Mouse (Mus musculus) thymus, postnatal 36 days (tissue): ENCODE measurements around the gene Nlrp6.
"Not testable (repeated sequence)": the region's sequence is repeated elsewhere in the genome, so short reads cannot be mapped to it uniquely, and the experiment has no call there.

Source experiments
- DNase-seq, 2 experiments: peaks; one replicate each; pipeline ENCODE4 v3.0.0; 2022; ENCODE audit warnings: mixed read lengths in 2 of 2

The Nlrp6 gene

GRCm38 (mm10) chr7:140920418-140921029 is at the start of gene Nlrp6:
Gene Nlrp6 (plus strand): TSS chr7:140920902.
- DNase-seq, result no peak

GRCm38 (mm10) chr7:140874224-140874623 is 46.5 kb upstream of the Nlrp6 start:
- no peak for DNase-seq

GRCm38 (mm10) chr7:140877364-140877763 is 43.3 kb upstream of the Nlrp6 start:
- DNase-seq, result no peak

GRCm38 (mm10) chr7:140879355-140879754 is 41.3 kb upstream of the Nlrp6 start:
- no peak for DNase-seq

- no peak for DNase-seq
These were observed 40.3 kb upstream of the Nlrp6 start for GRCm38 (mm10) chr7:140880419-140880818.

- no peak for DNase-seq
These were observed 39.7 kb upstream of the Nlrp6 start for GRCm38 (mm10) chr7:140880865-140881515.

GRCm38 (mm10) chr7:140881696-140882468 is 38.8 kb upstream of the Nlrp6 start, which contains the start of the genes Psmd13 and Sirt3:
Gene Psmd13 (plus strand): TSS chr7:140881968.
Gene Sirt3 (minus strand): TSS chr7:140882309.
- DNase-seq, result peak; percentile 91 to 93

GRCm38 (mm10) chr7:140882469-140882803 is 38.3 kb upstream of the Nlrp6 start:
- DNase-seq, result no peak

GRCm38 (mm10) chr7:140890636-140891035 is 30.1 kb upstream of the Nlrp6 start:
- DNase-seq, result not testable (repeated sequence)

- DNase-seq, result no peak
These were observed 26.7 kb upstream of the Nlrp6 start for GRCm38 (mm10) chr7:140894031-140894430.

GRCm38 (mm10) chr7:140894611-140895010 is 26.1 kb upstream of the Nlrp6 start:
- no peak for DNase-seq

- DNase-seq, result no peak
These were observed 22.8 kb upstream of the Nlrp6 start for GRCm38 (mm10) chr7:140897863-140898262.

GRCm38 (mm10) chr7:140899121-140899520 is 21.6 kb upstream of the Nlrp6 start:
- no peak for DNase-seq

GRCm38 (mm10) chr7:140900220-140900619 is 20.5 kb upstream of the Nlrp6 start, which contains the start of gene Cox8b:
Gene Cox8b (minus strand): TSS chr7:140900446.
- DNase-seq, result no peak

- no peak for DNase-seq
These were observed 18.4 kb upstream of the Nlrp6 start for GRCm38 (mm10) chr7:140902036-140902875.

- DNase-seq, result peak; percentile 71 to 81
These were observed 17.5 kb upstream of the Nlrp6 start for GRCm38 (mm10) chr7:140903212-140903611.

GRCm38 (mm10) chr7:140905642-140906081 is 15.0 kb upstream of the Nlrp6 start:
- no peak for DNase-seq

- DNase-seq, result no peak
These were observed 13.6 kb upstream of the Nlrp6 start for GRCm38 (mm10) chr7:140907131-140907530.

GRCm38 (mm10) chr7:140907697-140908096 is 13.0 kb upstream of the Nlrp6 start:
- no peak for DNase-seq

- DNase-seq, result no peak
These were observed 12.5 kb upstream of the Nlrp6 start for GRCm38 (mm10) chr7:140908181-140908580.

GRCm38 (mm10) chr7:140908634-140909107 is 12.0 kb upstream of the Nlrp6 start:
- DNase-seq, result peak; percentile 73 to 77

GRCm38 (mm10) chr7:140912293-140912692 is 8.4 kb upstream of the Nlrp6 start:
- no peak for DNase-seq
